Mouse (Mus musculus) thymus, adult 2 months (tissue): ENCODE results near the gene Nmur1. TPM values are rescaled to one million over a fixed set of nuclear protein-coding genes. Genes with fewer than 3 reads are reported as not detected.
A peak's percentile ranks its signal among the peaks of the same experiment; 100 is the strongest.

Experiments
- DNase-seq: peaks from one replicate; pipeline ENCODE4 v3.0.0; 2021
- H3K27ac ChIP-seq: fragments of 200-500 bp; 2 replicates; pipeline ENCODE4 v1.5.1; 2012; ENCODE audit warnings: low read length, control low read depth; ENCODE audit not compliant: control insufficient read depth, insufficient read depth
- H3K27me3 ChIP-seq: fragments of 200-500 bp; 2 replicates; pipeline ENCODE4 v1.6.1; 2012; ENCODE audit warnings: mild to moderate bottlenecking, low read length, moderate library complexity, mixed read lengths; ENCODE audit not compliant: control insufficient read depth, insufficient read depth
- H3K36me3 ChIP-seq: fragments of 200-500 bp; 2 replicates; pipeline ENCODE4 v1.6.1; 2012; ENCODE audit warnings: mild to moderate bottlenecking, low read length, moderate library complexity; ENCODE audit not compliant: control insufficient read depth, insufficient read depth
- H3K4me1 ChIP-seq: fragments of 200-500 bp; replicated peaks from 2 replicates; pipeline ENCODE4 v1.6.1; 2012; ENCODE audit warnings: low read length; ENCODE audit not compliant: control insufficient read depth, insufficient read depth
- H3K4me3 ChIP-seq: fragments of 200-500 bp; 2 replicates; pipeline ENCODE4 v1.5.1; 2012; ENCODE audit warnings: mild to moderate bottlenecking, low read length, control low read depth, moderate library complexity; ENCODE audit not compliant: control insufficient read depth, insufficient read depth
- CTCF ChIP-seq: fragments of 200-500 bp; IDR thresholded peaks from 2 replicates; pipeline ENCODE4 v1.5.1; 2012; ENCODE audit warnings: mild to moderate bottlenecking, control low read depth, low read length, moderate library complexity, borderline replicate concordance; ENCODE audit not compliant: control insufficient read depth, poor library complexity, insufficient read depth; ENCODE audit errors: extremely low read depth
- POLR2A ChIP-seq: fragments of 200-500 bp; IDR thresholded peaks from 2 replicates; pipeline ENCODE4 v1.6.1; 2012; ENCODE audit warnings: mild to moderate bottlenecking, low read length, control low read depth, moderate library complexity; ENCODE audit not compliant: control insufficient read depth, poor library complexity, insufficient read depth; ENCODE audit errors: extremely low read depth
- WGBS: fragments of 180-500 bp; shearing (Covaris S2); methylation state at CpG from one replicate; pipeline ENCODE4 v1.1.7; 2018; 5-methylcytosine and 5-hydroxymethylcytosine counted together
- polyA plus RNA-seq: library from polyadenylated mRNA; depleted of rRNA; stranded (reverse); fragments of >200 nt; gene quantifications from 2 replicates; pipeline ENCODE4 v1.2.3, GENCODE M21; 2012

The Nmur1 gene
- polyA plus RNA-seq, 1 experiment: 0.44 TPM

DNA sequence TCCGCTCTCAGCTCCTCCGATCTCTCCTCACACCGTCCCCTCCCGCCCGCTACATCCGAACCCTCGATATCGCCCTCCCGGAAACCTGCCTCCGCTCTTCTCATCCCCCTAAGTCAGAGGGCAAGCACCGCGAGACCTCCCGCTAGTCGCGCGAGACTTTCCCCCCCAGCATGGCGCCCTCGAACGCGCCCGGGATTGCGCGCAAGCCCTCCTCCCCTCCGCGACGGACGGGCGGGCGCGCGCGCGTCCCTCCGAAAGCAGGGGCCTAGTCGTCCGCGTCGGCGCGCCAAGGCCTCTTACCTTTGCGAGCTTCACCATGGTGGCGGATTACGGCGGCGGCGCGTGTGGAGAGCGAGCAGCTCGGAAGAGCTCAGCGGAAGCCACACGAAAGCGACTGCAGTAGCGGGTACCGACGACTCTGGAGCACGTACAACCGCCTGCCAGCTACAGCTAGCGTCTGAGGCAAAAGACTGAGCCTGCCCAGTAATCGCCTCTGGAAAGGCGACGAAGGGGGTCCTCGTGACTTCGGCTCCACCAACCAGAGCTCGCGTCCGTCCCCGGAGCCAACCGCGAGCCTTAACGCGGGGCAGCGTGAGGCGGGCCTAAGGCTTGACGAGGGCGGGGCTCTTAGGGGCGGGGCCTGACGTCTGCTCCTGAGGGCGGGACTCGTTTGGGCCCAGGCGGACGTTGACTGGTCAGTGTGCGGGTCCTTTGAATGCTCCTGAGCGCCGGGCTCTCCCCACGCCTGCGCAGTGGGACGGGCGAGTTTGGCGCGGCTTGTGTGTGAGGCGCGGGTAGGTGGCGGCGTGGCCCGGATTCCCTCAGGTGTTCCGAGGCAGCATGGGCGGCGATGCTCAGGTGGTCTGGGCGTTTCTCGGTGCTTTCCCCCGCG lies 66.9 kb downstream of the Nmur1 start, which contains the start of gene Ncl:
TSS of gene Ncl (minus strand) at position 495 of the 892 bp plus-strand sequence.
- WGBS: under 1% methylated on average over 102 of the region's 102 CpGs
- peaks cover 11% of the 10 kb centered on the region for H3K4me1 ChIP-seq
- H3K36me3 ChIP-seq: peaks cover 34% of the 10 kb centered on the region
- H3K27ac ChIP-seq: peak within 1 kb of the TSS; percentile 75
- no peaks in the 10 kb centered on the region for H3K27me3 ChIP-seq
- peak; percentile 11 for TF ChIP-seq CTCF
- peak; percentile 94 for TF ChIP-seq POLR2A
- DNase-seq: peak; percentile 94
- H3K4me3 ChIP-seq: peak within 1 kb of the TSS; percentile 71

GRCm38 (mm10) chr1:86358229-86358905 lies 67.7 kb downstream of the Nmur1 start:
- no peak for DNase-seq
- peaks cover 11% of the 10 kb centered on the region for H3K4me1 ChIP-seq
- WGBS: under 1% methylated on average over 40 of the region's 41 CpGs

GRCm38 (mm10) chr1:86354186-86354585 lies 71.8 kb downstream of the Nmur1 start:
- 93% methylated on average over 2 of the region's 2 CpGs for WGBS
- Histone ChIP-seq H3K27ac (no peak overlapping the region), H3K4me1 (peaks cover 3% of the 10 kb centered on the region), H3K27me3 (no peaks in the 10 kb centered on the region), H3K36me3 (peaks cover 83% of the 10 kb centered on the region), H3K4me3 (no peak overlapping the region)
- DNase-seq: no peak
- TF ChIP-seq POLR2A: no peak
- no peak for TF ChIP-seq CTCF

More at GRCm38 (mm10) chr1:86358229-86358905, 67.7 kb downstream of the Nmur1 start:
- Histone ChIP-seq H3K36me3 (peaks cover 42% of the 10 kb centered on the region), H3K4me3 (peak overlapping the region; percentile 69), H3K27me3 (no peaks in the 10 kb centered on the region), H3K27ac (no peak overlapping the region)
- TF ChIP-seq CTCF: no peak
- TF ChIP-seq POLR2A: no peak

GRCm38 (mm10) chr1:86350576-86350975 lies 75.5 kb downstream of the Nmur1 start:
- no peak overlapping the region for H3K27ac ChIP-seq
- no peaks in the 10 kb centered on the region for H3K27me3 ChIP-seq
- H3K4me1 ChIP-seq: no peaks in the 10 kb centered on the region
- TF ChIP-seq POLR2A: no peak
- TF ChIP-seq CTCF: no peak
- 93% methylated on average over 8 of the region's 8 CpGs for WGBS
- H3K4me3 ChIP-seq: no peak overlapping the region
- peaks cover 82% of the 10 kb centered on the region for H3K36me3 ChIP-seq
- DNase-seq: no peak

- 98% methylated on average over 1 of the region's 1 CpGs for WGBS
- no peak for TF ChIP-seq POLR2A
- TF ChIP-seq CTCF: no peak
- Histone ChIP-seq H3K36me3 (peaks cover 73% of the 10 kb centered on the region), H3K27me3 (no peaks in the 10 kb centered on the region), H3K4me3 (no peak overlapping the region), H3K4me1 (peaks cover 2% of the 10 kb centered on the region), H3K27ac (no peak overlapping the region)
- DNase-seq: no peak
Measured at GRCm38 (mm10) chr1:86349696-86350095, 76.3 kb downstream of the Nmur1 start.

DNA sequence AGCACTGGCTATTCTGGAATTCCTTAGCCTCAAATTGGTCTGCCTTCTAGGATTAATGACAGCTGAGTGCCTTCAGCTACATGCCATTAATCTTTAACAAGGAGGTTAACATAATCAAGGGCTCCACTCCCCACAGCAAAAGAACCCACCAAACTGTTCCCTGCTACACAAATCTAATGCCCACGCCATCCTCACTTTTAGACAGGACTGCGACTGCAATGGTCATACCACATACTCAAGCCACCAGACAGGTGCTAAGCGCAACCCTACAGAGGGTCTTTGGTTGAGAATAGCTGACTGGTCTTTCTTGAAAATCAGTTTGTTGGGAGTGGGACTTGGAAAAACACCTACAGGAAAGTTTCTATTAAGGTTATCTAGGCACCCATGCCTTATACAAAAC lies 76.8 kb downstream of the Nmur1 start:
- WGBS: 98% methylated on average over 3 of the region's 3 CpGs
- H3K27me3 ChIP-seq: no peaks in the 10 kb centered on the region
- H3K27ac ChIP-seq: no peak overlapping the region
- no peak overlapping the region for H3K4me3 ChIP-seq
- H3K36me3 ChIP-seq: peaks cover 68% of the 10 kb centered on the region
- no peak for DNase-seq
- TF ChIP-seq POLR2A: no peak
- peaks cover 2% of the 10 kb centered on the region for H3K4me1 ChIP-seq
